Mouse (Mus musculus): Measurements from ENCODE around the gene Fgfrl1. TPM values are rescaled to one million over a fixed set of nuclear protein-coding genes. Genes with fewer than 3 reads are reported as not detected.

Gene Fgfrl1
- total RNA-seq, 1 experiment = 15.5 TPM

Other genes with a start within 250 kb of the Fgfrl1 start
- gene Mfsd7a, start 243.5 kb upstream of the Fgfrl1 start, total RNA-seq (2012; rRNA removed) = 0.36 and 0.79 TPM in 2 replicates
- 29.1 and 29.6 TPM in 2 replicates for gene Pcgf3, start 231.2 kb upstream of the Fgfrl1 start, total RNA-seq (2012; rRNA removed)
- gene Cplx1, start 142.4 kb upstream of the Fgfrl1 start, total RNA-seq (2012; rRNA removed) = 0.58 and 0.85 TPM in 2 replicates
- gene Gak, start 62.6 kb upstream of the Fgfrl1 start, total RNA-seq (2012; rRNA removed) = 44.8 and 49.1 TPM in 2 replicates
- 14.1 and 14.5 TPM in 2 replicates for gene Tmem175, start 62.6 kb upstream of the Fgfrl1 start, total RNA-seq (2012; rRNA removed)
- 3.7 and 5.2 TPM in 2 replicates for gene Idua, start 32.1 kb upstream of the Fgfrl1 start, total RNA-seq (2012; rRNA removed)
- 25.5 and 47.5 TPM in 2 replicates for gene Dgkq, start 22.7 kb upstream of the Fgfrl1 start, total RNA-seq (2012; rRNA removed)
- gene Slc26a1, start 16.8 kb upstream of the Fgfrl1 start, total RNA-seq (2012; rRNA removed) = 0.26 and 0.27 TPM in 2 replicates
- gene Rnf212, start 82.6 kb downstream of the Fgfrl1 start, total RNA-seq (2012; rRNA removed) = 0.31 TPM in 1 of 2 replicates, not detected in the other
- gene Tmed11, start 103.0 kb downstream of the Fgfrl1 start, total RNA-seq (2012; rRNA removed) = not detected in 2 replicates
- not detected in 2 replicates for gene Vmn2r8, start 116.5 kb downstream of the Fgfrl1 start, total RNA-seq (2012; rRNA removed)
- gene Vmn2r9, start 160.2 kb downstream of the Fgfrl1 start, total RNA-seq (2012; rRNA removed) = not detected in 2 replicates

Data from ES-E14 (cell line).